Mouse (Mus musculus) thymus, adult 18-20 months (tissue): ENCODE data around the gene Tcf7.
A peak's percentile ranks its signal among the peaks of the same experiment; 100 is the strongest.
"Not testable (repeated sequence)": the region's sequence is repeated elsewhere in the genome, so short reads cannot be mapped to it uniquely, and the experiment has no call there.

Experiments
- DNase-seq, 2 experiments: peaks; one replicate each; pipeline ENCODE4 v3.0.0; 2022; ENCODE audit warnings: mixed read lengths in 2 of 2

The Tcf7 gene

GRCm38 (mm10) chr11:52227053-52227452 lies 55.8 kb downstream of the Tcf7 start:
- no peak for DNase-seq

- no peak for DNase-seq
Measured at GRCm38 (mm10) chr11:52225986-52226599, 56.7 kb downstream of the Tcf7 start.

GRCm38 (mm10) chr11:52223968-52224682 lies 58.7 kb downstream of the Tcf7 start:
- DNase-seq, result peak; percentile 34 to 66

- DNase-seq, result no peak
Measured at GRCm38 (mm10) chr11:52222891-52223290, 59.9 kb downstream of the Tcf7 start.

DNA sequence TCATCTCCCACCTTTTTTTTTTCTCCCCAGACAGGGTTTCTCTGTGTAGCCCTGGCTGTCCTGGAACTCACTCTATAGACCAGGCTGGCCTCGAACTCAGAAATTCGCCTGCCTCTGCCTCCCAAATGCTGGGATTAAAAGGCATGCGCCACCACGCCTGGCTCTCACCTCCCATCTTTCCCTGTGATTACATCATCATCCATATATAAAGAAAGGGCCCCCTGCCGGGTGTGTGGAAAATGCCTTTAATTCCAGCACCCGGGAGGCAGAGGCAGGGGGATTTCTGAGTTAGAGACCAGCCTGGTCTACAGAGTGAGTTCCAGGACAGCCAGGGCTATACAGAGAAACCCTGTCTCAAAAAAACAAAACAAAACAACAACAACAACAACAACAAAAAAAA lies 60.9 kb downstream of the Tcf7 start:
- DNase-seq, result not testable (repeated sequence)

- peak; percentile 36 to 54 for DNase-seq
Measured at GRCm38 (mm10) chr11:52220282-52220681, 62.5 kb downstream of the Tcf7 start.

DNA sequence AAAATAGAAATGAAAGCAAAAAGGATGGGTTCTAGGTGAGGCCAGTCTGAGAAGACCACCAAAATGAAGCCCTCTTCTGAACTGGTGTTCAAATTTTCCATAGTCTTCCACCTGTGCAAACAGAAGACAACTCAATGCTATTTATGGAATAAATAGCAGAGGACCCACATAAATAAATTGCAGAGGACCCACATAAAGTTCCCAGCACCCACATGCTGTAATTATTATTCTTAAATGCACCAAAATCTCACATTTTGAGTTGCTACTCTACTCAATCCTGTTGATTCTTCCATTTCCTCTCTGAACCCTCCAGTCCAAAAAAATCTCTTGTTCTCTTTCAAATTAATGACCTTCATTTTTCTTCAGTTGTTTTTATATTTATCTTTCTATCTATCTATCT lies 68.9 kb downstream of the Tcf7 start, which contains the start of gene Olfr1371:
TSS of gene Olfr1371 (minus strand) at position 101 of the 400 bp plus-strand sequence.
- no peak for DNase-seq
